Mouse (Mus musculus) erythroblast, embryonic 14.5 days (primary cell): Measurements from ENCODE around the gene Ell2. TPM values are rescaled to one million over a fixed set of nuclear protein-coding genes. Genes with fewer than 3 reads are reported as not detected.

Source experiments
- H3K27me3 ChIP-seq: 2 replicates; pipeline ENCODE4 v1.6.1; 2012; ENCODE audit warnings: inconsistent platforms; ENCODE audit not compliant: control insufficient read depth
- H3K36me3 ChIP-seq: 2 replicates; pipeline ENCODE4 v1.6.1; 2012; ENCODE audit warnings: mild to moderate bottlenecking, inconsistent platforms; ENCODE audit not compliant: control insufficient read depth
- H3K4me1 ChIP-seq: 2 replicates; pipeline ENCODE4 v1.6.1; 2012; ENCODE audit warnings: inconsistent platforms; ENCODE audit not compliant: control insufficient read depth
- H3K4me3 ChIP-seq: replicated peaks from 2 replicates; pipeline ENCODE3; 2012; ENCODE audit warnings: moderate library complexity, mild to moderate bottlenecking, inconsistent platforms
- H3K9me3 ChIP-seq: 2 replicates; pipeline ENCODE4 v1.6.1; 2012; ENCODE audit warnings: low read length, inconsistent platforms, mixed read lengths; ENCODE audit not compliant: control insufficient read depth
- GATA1 ChIP-seq: IDR thresholded peaks from 2 replicates; pipeline ENCODE4 v1.6.1; 2012; ENCODE audit warnings: low read length, inconsistent platforms, mixed read lengths
- TAL1 ChIP-seq: IDR thresholded peaks from 3 replicates; pipeline ENCODE4 v1.6.1; 2012; ENCODE audit warnings: low read length, inconsistent platforms, mixed read lengths
- polyA plus RNA-seq: library from polyadenylated mRNA; stranded (reverse); fragments of >175 nt; gene quantifications from 2 replicates; pipeline ENCODE4 v1.2.3, GENCODE M21; 2012

Gene Ell2
- polyA plus RNA-seq, 1 experiment: 16.5 TPM

- H3K36me3 ChIP-seq: peaks cover 96% of the 10 kb centered on the region
- no peaks in the 10 kb centered on the region for H3K27me3 ChIP-seq
- H3K4me3 ChIP-seq: no peak overlapping the region
- H3K9me3 ChIP-seq: no peaks in the 10 kb centered on the region
- H3K4me1 ChIP-seq: peaks cover 95% of the 10 kb centered on the region
- TF ChIP-seq TAL1 (no peak), GATA1 (no peak)
These were observed 21.4 kb downstream of the Ell2 start for GRCm38 (mm10) chr13:75727932-75728331.

- no peaks in the 10 kb centered on the region for H3K27me3 ChIP-seq
- H3K4me1 ChIP-seq: peaks cover 96% of the 10 kb centered on the region
- H3K9me3 ChIP-seq: no peaks in the 10 kb centered on the region
- H3K4me3 ChIP-seq: peak overlapping the region; percentile 21
- TF ChIP-seq TAL1 (peak; percentile 34; the same call in 1 of the 3 replicates), GATA1 (no peak; the same call in 1 of the 2 replicates)
- peaks cover 88% of the 10 kb centered on the region for H3K36me3 ChIP-seq
These were observed 23.3 kb downstream of the Ell2 start for GRCm38 (mm10) chr13:75729834-75730233.

- Histone ChIP-seq H3K4me1 (peaks cover 98% of the 10 kb centered on the region), H3K27me3 (no peaks in the 10 kb centered on the region), H3K4me3 (no peak overlapping the region), H3K36me3 (peaks cover 88% of the 10 kb centered on the region), H3K9me3 (no peaks in the 10 kb centered on the region)
- TF ChIP-seq GATA1: no peak
- no peak for TF ChIP-seq TAL1
These were observed 24.2 kb downstream of the Ell2 start for GRCm38 (mm10) chr13:75730717-75731116.

- Histone ChIP-seq H3K36me3 (peaks cover 81% of the 10 kb centered on the region), H3K27me3 (no peaks in the 10 kb centered on the region), H3K4me1 (peaks cover 98% of the 10 kb centered on the region), H3K4me3 (peak overlapping the region; percentile 52), H3K9me3 (no peaks in the 10 kb centered on the region)
- TF ChIP-seq GATA1 (peak; percentile 79), TAL1 (peak; percentile 73)
These were observed 27.1 kb downstream of the Ell2 start for GRCm38 (mm10) chr13:75733594-75734161.

GRCm38 (mm10) chr13:75734231-75734630, 27.7 kb downstream of the Ell2 start:
- H3K4me3 ChIP-seq: peak overlapping the region; percentile 52
- H3K36me3 ChIP-seq: peaks cover 79% of the 10 kb centered on the region
- H3K27me3 ChIP-seq: no peaks in the 10 kb centered on the region
- TF ChIP-seq TAL1: no peak
- TF ChIP-seq GATA1: no peak
- H3K9me3 ChIP-seq: no peaks in the 10 kb centered on the region
- peaks cover 98% of the 10 kb centered on the region for H3K4me1 ChIP-seq

- peaks cover 82% of the 10 kb centered on the region for H3K36me3 ChIP-seq
- no peaks in the 10 kb centered on the region for H3K9me3 ChIP-seq
- H3K27me3 ChIP-seq: no peaks in the 10 kb centered on the region
- no peak overlapping the region for H3K4me3 ChIP-seq
- TF ChIP-seq GATA1: no peak
- no peak for TF ChIP-seq TAL1
- peaks cover 99% of the 10 kb centered on the region for H3K4me1 ChIP-seq
These were observed 29.0 kb downstream of the Ell2 start for GRCm38 (mm10) chr13:75735606-75736005.

GRCm38 (mm10) chr13:75737991-75738390, 31.4 kb downstream of the Ell2 start:
- Histone ChIP-seq H3K36me3 (peaks cover 82% of the 10 kb centered on the region), H3K4me3 (peak overlapping the region; percentile 42), H3K9me3 (no peaks in the 10 kb centered on the region), H3K27me3 (no peaks in the 10 kb centered on the region), H3K4me1 (peaks cover 99% of the 10 kb centered on the region)
- TF ChIP-seq GATA1: no peak
- TF ChIP-seq TAL1: no peak

- TF ChIP-seq TAL1 (no peak), GATA1 (no peak)
- Histone ChIP-seq H3K27me3 (no peaks in the 10 kb centered on the region), H3K36me3 (peaks cover 84% of the 10 kb centered on the region), H3K4me1 (peaks cover 99% of the 10 kb centered on the region), H3K9me3 (no peaks in the 10 kb centered on the region), H3K4me3 (peak overlapping the region; percentile 42)
These were observed 32.0 kb downstream of the Ell2 start for GRCm38 (mm10) chr13:75738536-75738935.

GRCm38 (mm10) chr13:75738957-75739356, 32.4 kb downstream of the Ell2 start:
- Histone ChIP-seq H3K9me3 (no peaks in the 10 kb centered on the region), H3K4me3 (peak overlapping the region; percentile 33), H3K4me1 (peaks cover 99% of the 10 kb centered on the region), H3K27me3 (no peaks in the 10 kb centered on the region), H3K36me3 (peaks cover 89% of the 10 kb centered on the region)
- TF ChIP-seq GATA1 (no peak), TAL1 (no peak)

- Histone ChIP-seq H3K36me3 (peaks cover 91% of the 10 kb centered on the region), H3K9me3 (no peaks in the 10 kb centered on the region), H3K27me3 (no peaks in the 10 kb centered on the region), H3K4me3 (no peak overlapping the region), H3K4me1 (peaks cover 99% of the 10 kb centered on the region)
- TF ChIP-seq GATA1 (no peak), TAL1 (no peak)
These were observed 33.5 kb downstream of the Ell2 start for GRCm38 (mm10) chr13:75740018-75740417.
